Mouse (Mus musculus): ENCODE results near the gene Ankfn1. TPM values are rescaled to one million over a fixed set of nuclear protein-coding genes. Genes with fewer than 3 reads are reported as not detected.

The Ankfn1 gene
- polyA plus RNA-seq, 1 experiment from 2014 or later = not detected

GRCm38 (mm10) chr11:89619955-89620354, 157.5 kb downstream of the Ankfn1 start:
- no peak for ATAC-seq
- no peaks in the 10 kb centered on the region for H3K27me3 ChIP-seq
- CTCF ChIA-PET = no interaction called here

GRCm38 (mm10) chr11:89615806-89616205, 161.6 kb downstream of the Ankfn1 start:
- ATAC-seq (no peak), DNase-seq (ENCODE audit: low read depth, low spot score) (no peak)
- ChIA-PET POLR2A (no interaction called here), CTCF (interaction anchor here (1.0 kb wide), 2 partner anchors 33 to 70 kb away, joined by 3 read pairs; no protein-coding TSS in a partner anchor)
- TF ChIP-seq CTCF (IDR thresholded peaks at IDR 0.05) = no peak
- H3K27me3 ChIP-seq = no peaks in the 10 kb centered on the region
- in situ Hi-C loops (cut with MboI; ENCODE audit: low pct_unique_long_range_greater_than_20kb) = no loop called here

More at GRCm38 (mm10) chr11:89619955-89620354, 157.5 kb downstream of the Ankfn1 start:
- POLR2A ChIA-PET = no interaction called here
- DNase-seq (ENCODE audit: low read depth, low spot score) = no peak
- in situ Hi-C loops (cut with MboI; ENCODE audit: low pct_unique_long_range_greater_than_20kb) = no loop called here
- no peak for TF ChIP-seq CTCF (IDR thresholded peaks at IDR 0.05)

- no peak for TF ChIP-seq CTCF (IDR thresholded peaks at IDR 0.05)
- ChIA-PET CTCF (no interaction called here), POLR2A (no interaction called here)
- in situ Hi-C loops (cut with MboI; ENCODE audit: low pct_unique_long_range_greater_than_20kb) = no loop called here
- ATAC-seq = no peak
- peaks cover 3% of the 10 kb centered on the region for H3K27me3 ChIP-seq
- DNase-seq (ENCODE audit: low read depth, low spot score) = no peak
Observed at GRCm38 (mm10) chr11:89611596-89611995, 165.9 kb downstream of the Ankfn1 start.

- in situ Hi-C loops (cut with MboI; ENCODE audit: low pct_unique_long_range_greater_than_20kb) = no loop called here
- DNase-seq (ENCODE audit: low read depth, low spot score) (no peak), ATAC-seq (no peak)
- TF ChIP-seq CTCF (IDR thresholded peaks at IDR 0.05) = no peak
- H3K27me3 ChIP-seq = peaks cover 3% of the 10 kb centered on the region
- CTCF ChIA-PET = no interaction called here
- POLR2A ChIA-PET = no interaction called here
Observed at GRCm38 (mm10) chr11:89608071-89608470, 169.4 kb downstream of the Ankfn1 start.

DNA sequence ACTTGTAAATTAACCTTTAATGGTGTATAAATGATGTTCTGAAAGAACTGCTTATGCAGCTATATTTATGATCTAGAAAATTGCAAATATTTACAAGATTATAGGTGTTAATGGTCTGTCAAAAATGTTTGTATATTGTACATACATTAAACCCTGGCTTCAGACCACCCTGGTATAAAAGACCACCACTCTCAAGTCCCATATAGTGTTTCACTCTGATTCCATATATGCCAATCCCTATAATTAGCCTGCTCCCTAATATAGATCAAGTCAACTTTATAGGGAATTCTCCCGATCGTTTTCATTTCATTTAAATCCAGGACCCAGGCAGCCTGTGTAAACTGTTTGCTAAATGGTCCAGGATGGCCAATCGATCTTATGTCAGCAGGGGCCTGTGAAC, 170.2 kb downstream of the Ankfn1 start:
- CTCF ChIA-PET = no interaction called here
- in situ Hi-C loops (cut with MboI; ENCODE audit: low pct_unique_long_range_greater_than_20kb) = no loop called here
- POLR2A ChIA-PET = no interaction called here
- ATAC-seq (no peak), DNase-seq (ENCODE audit: low read depth, low spot score) (no peak)
- no peak for TF ChIP-seq CTCF (IDR thresholded peaks at IDR 0.05)
- H3K27me3 ChIP-seq = peaks cover 3% of the 10 kb centered on the region

DNA sequence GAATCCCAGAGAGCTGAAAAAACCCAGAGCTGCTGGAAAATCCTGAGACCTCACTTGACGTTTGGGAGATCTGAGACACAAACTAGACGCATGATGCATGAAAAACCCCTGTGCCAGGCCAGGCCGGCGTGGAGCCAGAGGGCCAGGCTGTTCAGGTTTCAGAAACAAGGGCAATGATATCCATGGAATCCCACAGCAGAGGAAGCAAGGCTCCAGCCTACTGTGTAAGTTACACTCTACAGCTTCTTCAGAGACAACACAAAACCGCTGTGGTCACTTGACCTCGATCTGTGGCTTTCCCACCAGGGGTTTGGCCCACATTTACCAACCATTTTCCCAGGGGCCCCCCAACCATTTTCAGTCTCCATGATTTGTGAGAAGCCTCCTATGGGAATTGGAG, 171.1 kb downstream of the Ankfn1 start:
- TF ChIP-seq CTCF (IDR thresholded peaks at IDR 0.05) = no peak
- DNase-seq (ENCODE audit: low read depth, low spot score) (no peak), ATAC-seq (no peak)
- POLR2A ChIA-PET = no interaction called here
- H3K27me3 ChIP-seq = peaks cover 3% of the 10 kb centered on the region
- in situ Hi-C loops (cut with MboI; ENCODE audit: low pct_unique_long_range_greater_than_20kb) = no loop called here
- CTCF ChIA-PET = no interaction called here

- TF ChIP-seq CTCF (IDR thresholded peaks at IDR 0.05) = no peak
- no peaks in the 10 kb centered on the region for H3K27me3 ChIP-seq
- POLR2A ChIA-PET = no interaction called here
- in situ Hi-C loops (cut with MboI; ENCODE audit: low pct_unique_long_range_greater_than_20kb) = no loop called here
- ATAC-seq (no peak), DNase-seq (ENCODE audit: low read depth, low spot score) (no peak)
- CTCF ChIA-PET = no interaction called here
Observed at GRCm38 (mm10) chr11:89602966-89603365, 174.5 kb downstream of the Ankfn1 start.

- ATAC-seq (no peak), DNase-seq (ENCODE audit: low read depth, low spot score) (no peak)
- CTCF ChIA-PET = interaction anchor here (1.1 kb wide), 1 partner anchor 15 kb away, joined by 3 read pairs; no protein-coding TSS in a partner anchor
- H3K27me3 ChIP-seq = no peaks in the 10 kb centered on the region
- TF ChIP-seq CTCF (IDR thresholded peaks at IDR 0.05) = no peak
- in situ Hi-C loops (cut with MboI; ENCODE audit: low pct_unique_long_range_greater_than_20kb) = no loop called here
- POLR2A ChIA-PET = interaction anchor here (0.6 kb wide), 2 partner anchors 31 to 39 kb away, joined by 3 to 5 read pairs; no protein-coding TSS in a partner anchor
Observed at GRCm38 (mm10) chr11:89600921-89601515, 176.4 kb downstream of the Ankfn1 start.

DNA sequence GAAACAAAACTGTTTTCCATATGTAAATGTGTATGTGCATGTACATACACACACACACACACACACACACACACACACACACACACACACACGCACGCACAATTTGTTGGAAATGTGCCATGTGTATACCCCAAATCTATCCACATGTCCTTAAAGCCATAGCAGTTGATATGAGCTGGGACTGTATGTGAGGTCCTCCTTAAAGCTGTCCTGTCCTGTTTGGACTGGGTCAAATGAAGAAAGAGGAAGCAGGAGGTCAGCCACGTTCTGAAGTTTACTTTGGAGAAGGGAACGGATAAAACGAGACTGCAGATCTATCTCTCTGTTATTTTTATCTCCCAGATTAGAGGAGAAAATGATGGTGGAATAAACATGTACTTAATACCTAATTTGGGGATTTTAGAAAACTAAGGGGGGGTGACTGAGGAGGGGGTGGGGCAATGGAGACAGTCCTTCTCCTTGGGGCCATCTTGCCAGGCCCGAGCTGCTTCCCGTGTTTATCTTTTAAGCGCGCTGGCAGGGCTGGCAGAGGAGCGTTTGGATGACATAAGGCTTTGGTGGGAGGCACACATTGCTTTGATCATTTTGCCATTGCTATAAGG, 187.1 kb downstream of the Ankfn1 start:
- DNase-seq (ENCODE audit: low read depth, low spot score) (no peak), ATAC-seq (no peak)
- TF ChIP-seq CTCF (IDR thresholded peaks at IDR 0.05) = no peak
- CTCF ChIA-PET = no interaction called here
- H3K27me3 ChIP-seq = no peaks in the 10 kb centered on the region
- POLR2A ChIA-PET = interaction anchor here (0.6 kb wide), 1 partner anchor 455 kb away, joined by 4 read pairs; no protein-coding TSS in a partner anchor
- in situ Hi-C loops (cut with MboI; ENCODE audit: low pct_unique_long_range_greater_than_20kb) = no loop called here

DNA sequence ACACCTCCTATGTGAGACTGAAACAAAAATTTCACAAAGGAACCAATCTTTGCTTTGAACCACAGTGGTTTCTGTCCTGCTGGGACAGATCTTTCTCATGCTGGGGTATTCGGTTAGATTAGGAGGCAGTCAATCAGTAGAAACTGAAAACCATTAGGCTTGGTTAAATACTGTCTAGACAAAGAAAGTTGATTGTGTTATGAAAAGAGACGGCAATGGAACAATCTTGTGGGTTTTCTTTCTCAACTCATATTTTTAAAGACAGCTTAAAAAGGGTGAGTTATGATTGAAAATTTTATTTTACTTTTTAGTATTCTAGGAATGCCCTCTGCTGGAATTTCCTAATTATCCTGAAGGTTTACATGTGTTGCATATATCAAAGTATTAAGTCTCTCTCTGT, 191.1 kb downstream of the Ankfn1 start:
- ChIA-PET CTCF (interaction anchor here (1.1 kb wide), 1 partner anchor 14 kb away, joined by 3 read pairs; no protein-coding TSS in a partner anchor), POLR2A (no interaction called here)
- ATAC-seq = no peak
- H3K27me3 ChIP-seq = no peaks in the 10 kb centered on the region
- no peak for TF ChIP-seq CTCF (IDR thresholded peaks at IDR 0.05)
- in situ Hi-C loops (cut with MboI; ENCODE audit: low pct_unique_long_range_greater_than_20kb) = no loop called here
- no peak for DNase-seq (ENCODE audit: low read depth, low spot score)

DNA sequence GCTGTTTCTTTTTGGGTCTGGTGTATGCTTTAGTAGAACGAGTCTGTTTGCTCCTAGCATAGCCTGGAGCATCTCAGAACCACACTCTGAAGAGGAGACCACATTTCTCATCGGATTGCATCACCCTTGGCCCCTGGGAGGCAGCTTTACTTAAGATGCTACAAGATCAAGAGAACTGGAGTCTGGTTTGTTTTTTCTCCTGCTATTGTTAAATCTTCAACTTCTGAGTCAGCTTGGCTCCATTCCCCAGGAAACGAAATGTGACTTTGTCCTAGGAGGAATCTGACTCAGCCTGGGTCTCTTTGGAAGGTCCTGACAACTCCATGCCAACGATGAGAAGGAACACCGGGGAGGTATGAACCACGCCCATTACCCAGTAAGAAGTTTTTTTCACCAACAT, 197.6 kb downstream of the Ankfn1 start:
- POLR2A ChIA-PET = no interaction called here

More for the DNA sequence above, 197.6 kb downstream of the Ankfn1 start:
- CTCF ChIA-PET = interaction anchor here (1.1 to 1.2 kb wide), 2 partner anchors 17 to 34 kb away, joined by 3 read pairs; no protein-coding TSS in a partner anchor
- H3K27me3 ChIP-seq = no peaks in the 10 kb centered on the region
- ATAC-seq = peak; percentile 92
- in situ Hi-C loops (cut with MboI; ENCODE audit: low pct_unique_long_range_greater_than_20kb) = no loop called here
- TF ChIP-seq CTCF (IDR thresholded peaks at IDR 0.05) = no peak
- peak; percentile 90 for DNase-seq (ENCODE audit: low read depth, low spot score)
